Mouse (Mus musculus): ENCODE data around the gene Uhrf1bp1.

GRCm38 (mm10) chr17:27908888-27909621, 52.8 kb downstream of the Uhrf1bp1 start, which contains the start of gene Anks1:
- no peak for TF ChIP-seq ZC3H11A (IDR thresholded peaks at IDR 0.05; ENCODE audit: borderline replicate concordance, low read depth, low read length)
- TF ChIP-seq ZNF384 (IDR thresholded peaks at IDR 0.05; ENCODE audit: low read depth, low read length), result no peak

All from ES-E14 (cell line).